Mouse (Mus musculus) neural tube, embryonic 11.5 days (tissue): ENCODE results near the gene Gm20388. TPM values are rescaled to one million over a fixed set of nuclear protein-coding genes. Genes with fewer than 3 reads are reported as not detected.

Experiments used
- ATAC-seq: fragments of 200-750 bp; cut with Nextera tagmentation; 2 replicates; pipeline ENCODE4 v1.8.0; 2017; ENCODE audit warnings: moderate number of reproducible peaks, mild to moderate bottlenecking, moderate TSS enrichment, moderate library complexity; ENCODE audit not compliant: insufficient read depth, low FRiP score, low TSS enrichment
- DNase-seq: peaks from one replicate; pipeline ENCODE4 v3.0.0-alpha.2; 2015; ENCODE audit warnings: low spot score
- H3K27ac ChIP-seq: fragments of 300-500 bp; sonication (generic); 2 replicates; pipeline ENCODE4 v1.5.1; 2014; ENCODE audit warnings: low read depth, mild to moderate bottlenecking, low read length
- H3K27me3 ChIP-seq: fragments of 300-500 bp; sonication (generic); 2 replicates; pipeline ENCODE4 v1.6.1; 2014; ENCODE audit warnings: mild to moderate bottlenecking, low read length, mixed read lengths; ENCODE audit not compliant: control insufficient read depth, insufficient read depth
- H3K36me3 ChIP-seq: fragments of 300-500 bp; sonication (generic); 2 replicates; pipeline ENCODE4 v1.6.1; 2014; ENCODE audit warnings: mild to moderate bottlenecking, low read length, moderate library complexity, mixed read lengths; ENCODE audit not compliant: control insufficient read depth, insufficient read depth
- H3K4me1 ChIP-seq: fragments of 300-500 bp; sonication (generic); 2 replicates; pipeline ENCODE4 v1.6.1; 2014; ENCODE audit warnings: low read length, mixed read lengths; ENCODE audit not compliant: control insufficient read depth, insufficient read depth
- H3K4me2 ChIP-seq: fragments of 300-500 bp; sonication (generic); 2 replicates; pipeline ENCODE4 v1.6.1; 2014; ENCODE audit warnings: low read depth, mild to moderate bottlenecking, moderate library complexity
- H3K4me3 ChIP-seq: fragments of 300-500 bp; sonication (generic); 2 replicates; pipeline ENCODE4 v1.5.1; 2014; ENCODE audit warnings: low read depth, low read length
- H3K9ac ChIP-seq: fragments of 300-500 bp; sonication (generic); 2 replicates; pipeline ENCODE4 v1.6.1; 2014; ENCODE audit warnings: mild to moderate bottlenecking, low read length
- H3K9me3 ChIP-seq: fragments of 300-500 bp; sonication (generic); 2 replicates; pipeline ENCODE4 v1.6.1; 2016; ENCODE audit warnings: low read length; ENCODE audit not compliant: control insufficient read depth
- WGBS: fragments of 180-500 bp; shearing (Covaris S2); extraction: QIAGEN DNeasy Blood & Tissue Kit; methylation state at CpG from one replicate; pipeline ENCODE4 v1.1.7; 2014; 5-methylcytosine and 5-hydroxymethylcytosine counted together
- polyA plus RNA-seq: library from polyadenylated mRNA; unstranded; fragments of >200 nt; fragmentation: Nextera tagmentation; extraction: Ambion mirVana; gene quantifications from 2 replicates; pipeline ENCODE4 v1.2.1, GENCODE M21; 2014

The Gm20388 gene
- polyA plus RNA-seq, 1 experiment from 2014 or later = not detected

- no peak for DNase-seq
- H3K4me3 ChIP-seq = no peak overlapping the region
- no peak overlapping the region for H3K27ac ChIP-seq
- WGBS = 59% methylated on average over 2 of the region's 2 CpGs
- H3K4me1 ChIP-seq = 0 out of 2 replicates have a peak, but pooled peaks cover under 1% of the 10 kb centered on the region
- ATAC-seq = no peak
- H3K36me3 ChIP-seq = no peaks in the 10 kb centered on the region
- no peak overlapping the region for H3K9ac ChIP-seq
- H3K27me3 ChIP-seq = no peaks in the 10 kb centered on the region
- H3K4me2 ChIP-seq = no peak overlapping the region
- no peaks in the 10 kb centered on the region for H3K9me3 ChIP-seq
These were observed 3076.6 kb downstream of the Gm20388 start for GRCm38 (mm10) chr8:122987255-122987654.

- no peaks in the 10 kb centered on the region for H3K9me3 ChIP-seq
- H3K4me2 ChIP-seq = no peak overlapping the region
- WGBS = 94% methylated on average over 3 of the region's 3 CpGs
- DNase-seq (no peak), ATAC-seq (no peak)
- peaks cover 10% of the 10 kb centered on the region for H3K4me1 ChIP-seq
- no peak overlapping the region for H3K27ac ChIP-seq
- H3K36me3 ChIP-seq = no peaks in the 10 kb centered on the region
- H3K9ac ChIP-seq = no peak overlapping the region
- H3K4me3 ChIP-seq = no peak overlapping the region
- no peaks in the 10 kb centered on the region for H3K27me3 ChIP-seq
These were observed 3078.3 kb downstream of the Gm20388 start for GRCm38 (mm10) chr8:122988955-122989354.

DNA sequence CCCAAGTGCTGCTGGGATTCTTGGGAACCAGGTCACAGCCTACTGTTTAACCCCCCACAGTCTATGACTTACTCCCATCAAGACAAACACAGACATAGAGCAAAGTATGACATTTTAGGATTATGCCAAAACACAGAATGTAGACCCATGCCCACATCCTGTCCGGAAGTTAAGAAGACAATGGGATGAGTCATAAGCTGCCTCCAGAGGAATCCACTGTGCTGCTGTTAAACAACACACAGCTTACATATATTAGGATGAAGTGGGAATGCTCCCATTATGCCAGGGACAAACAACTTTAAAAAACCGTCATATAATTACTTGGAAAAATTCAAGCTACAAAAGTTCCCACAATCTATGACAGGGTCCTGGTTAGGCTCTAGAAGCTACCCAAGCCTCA is 3079.3 kb downstream of the Gm20388 start:
- Histone ChIP-seq H3K9me3 (no peaks in the 10 kb centered on the region), H3K9ac (no peak overlapping the region), H3K27ac (no peak overlapping the region), H3K4me3 (no peak overlapping the region), H3K4me1 (peaks cover 15% of the 10 kb centered on the region), H3K27me3 (no peaks in the 10 kb centered on the region), H3K36me3 (no peaks in the 10 kb centered on the region), H3K4me2 (no peak overlapping the region)
- DNase-seq (no peak), ATAC-seq (no peak)
- 88% methylated on average over 2 of the region's 2 CpGs for WGBS

DNA sequence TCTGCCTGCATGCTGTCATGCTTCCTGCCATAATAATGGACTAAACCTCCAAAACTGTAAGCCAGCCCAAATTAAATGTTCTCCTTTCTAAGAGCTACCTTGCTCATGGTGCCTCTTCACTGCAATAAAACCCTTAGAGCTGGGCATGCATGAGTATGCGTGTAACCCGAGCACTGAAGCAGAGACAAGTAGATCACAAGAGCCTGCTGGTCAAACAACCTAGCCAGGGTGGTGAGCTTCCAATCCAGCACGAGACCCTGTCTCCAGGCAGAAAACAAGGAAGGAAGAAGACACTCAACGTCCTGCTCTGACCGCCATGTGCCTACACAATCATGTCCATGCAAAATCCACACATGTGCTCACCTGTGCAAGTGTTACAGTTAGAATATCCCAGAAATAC is 3080.7 kb downstream of the Gm20388 start:
- no peak overlapping the region for H3K4me2 ChIP-seq
- H3K9me3 ChIP-seq = no peaks in the 10 kb centered on the region
- H3K4me3 ChIP-seq = no peak overlapping the region
- ATAC-seq = no peak
- no peaks in the 10 kb centered on the region for H3K36me3 ChIP-seq
- no peak overlapping the region for H3K9ac ChIP-seq
- WGBS = 84% methylated on average over 5 of the region's 5 CpGs
- DNase-seq = no peak
- peaks cover 15% of the 10 kb centered on the region for H3K4me1 ChIP-seq
- H3K27me3 ChIP-seq = no peaks in the 10 kb centered on the region
- H3K27ac ChIP-seq = no peak overlapping the region

GRCm38 (mm10) chr8:122992296-122992695 is 3081.7 kb downstream of the Gm20388 start:
- Histone ChIP-seq H3K9ac (no peak overlapping the region), H3K4me3 (no peak overlapping the region), H3K36me3 (no peaks in the 10 kb centered on the region), H3K27me3 (no peaks in the 10 kb centered on the region), H3K9me3 (no peaks in the 10 kb centered on the region), H3K27ac (no peak overlapping the region), H3K4me2 (no peak overlapping the region), H3K4me1 (peaks cover 15% of the 10 kb centered on the region)
- ATAC-seq (no peak), DNase-seq (no peak)
- 51% methylated on average over 2 of the region's 2 CpGs for WGBS

DNA sequence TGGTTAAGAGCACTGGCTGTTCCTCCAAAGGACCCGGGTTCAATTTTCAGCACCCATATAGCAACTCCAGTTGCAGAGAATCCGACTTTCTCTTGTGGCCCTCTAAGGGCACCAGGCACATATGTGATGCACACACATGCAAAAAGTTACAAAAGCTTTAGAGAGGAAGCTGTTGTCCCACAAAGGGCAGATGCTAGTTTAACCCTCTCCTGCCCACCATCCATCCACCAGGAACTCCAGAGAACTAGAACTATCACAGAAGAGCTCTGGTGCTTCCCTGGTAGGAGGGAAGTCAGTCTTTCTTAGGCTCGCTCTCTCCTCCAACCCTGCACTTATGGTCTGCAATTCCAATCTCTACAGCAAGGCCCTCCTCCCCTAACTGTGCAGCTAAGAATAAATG is 3082.4 kb downstream of the Gm20388 start:
- WGBS = 69% methylated on average over 3 of the region's 3 CpGs
- Histone ChIP-seq H3K27ac (no peak overlapping the region), H3K9me3 (no peaks in the 10 kb centered on the region)

DNA sequence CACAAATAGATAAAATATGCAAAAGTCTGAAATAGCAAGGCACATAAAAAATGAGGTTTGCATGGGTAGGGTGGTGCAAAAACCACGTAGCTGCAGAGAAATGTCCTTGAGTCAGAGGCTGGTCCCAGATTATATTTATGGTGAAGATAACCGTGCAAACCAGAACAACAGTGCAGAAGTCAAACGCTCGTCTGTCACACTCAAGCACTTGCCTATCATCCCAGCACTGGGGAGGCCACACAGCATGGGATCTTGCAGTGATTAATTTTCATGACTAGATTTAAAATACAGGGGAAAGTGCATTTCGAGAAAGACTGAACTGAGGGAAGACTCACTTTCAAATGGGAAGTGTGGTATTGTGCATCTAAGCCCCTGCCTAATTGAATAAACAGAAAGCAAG is 3083.1 kb downstream of the Gm20388 start:
- no peak overlapping the region for H3K9ac ChIP-seq
- H3K4me2 ChIP-seq = no peak overlapping the region
- no peak for DNase-seq
- no peak for ATAC-seq
- no peak overlapping the region for H3K4me3 ChIP-seq
- H3K36me3 ChIP-seq = no peaks in the 10 kb centered on the region
- H3K27ac ChIP-seq = no peak overlapping the region
- no peaks in the 10 kb centered on the region for H3K9me3 ChIP-seq
- H3K4me1 ChIP-seq = peaks cover 15% of the 10 kb centered on the region
- no peaks in the 10 kb centered on the region for H3K27me3 ChIP-seq
- 75% methylated on average over 5 of the region's 5 CpGs for WGBS

More for the DNA sequence above, 3082.4 kb downstream of the Gm20388 start:
- Histone ChIP-seq H3K4me3 (no peak overlapping the region), H3K4me2 (no peak overlapping the region), H3K36me3 (no peaks in the 10 kb centered on the region), H3K9ac (no peak overlapping the region), H3K27me3 (no peaks in the 10 kb centered on the region), H3K4me1 (peaks cover 15% of the 10 kb centered on the region)
- ATAC-seq (no peak), DNase-seq (no peak)

DNA sequence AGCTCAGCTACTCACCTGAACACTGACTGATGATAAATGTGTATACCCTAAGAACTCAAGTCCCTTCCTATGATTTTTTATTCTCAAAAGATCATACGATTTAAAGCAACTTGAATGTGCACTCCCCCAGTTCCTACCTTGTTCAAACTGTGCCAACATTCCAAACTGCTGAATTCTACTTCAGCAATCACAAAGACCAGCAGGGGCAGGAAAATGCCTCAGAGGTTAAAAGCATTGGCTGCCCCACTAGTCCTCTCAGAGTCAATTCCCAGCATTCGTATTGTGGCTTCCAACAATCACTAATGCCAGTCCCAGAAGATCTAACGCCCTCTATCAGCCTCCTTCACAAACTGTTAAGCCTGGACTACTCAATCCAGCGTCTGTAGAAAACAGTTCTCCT is 3087.3 kb downstream of the Gm20388 start:
- Histone ChIP-seq H3K27ac (no peak overlapping the region), H3K4me3 (no peak overlapping the region), H3K9ac (no peak overlapping the region), H3K4me2 (no peak overlapping the region), H3K27me3 (no peaks in the 10 kb centered on the region), H3K9me3 (no peaks in the 10 kb centered on the region), H3K36me3 (no peaks in the 10 kb centered on the region), H3K4me1 (peaks cover 11% of the 10 kb centered on the region)
- WGBS = 79% methylated on average over 4 of the region's 4 CpGs
- DNase-seq (no peak), ATAC-seq (no peak)

DNA sequence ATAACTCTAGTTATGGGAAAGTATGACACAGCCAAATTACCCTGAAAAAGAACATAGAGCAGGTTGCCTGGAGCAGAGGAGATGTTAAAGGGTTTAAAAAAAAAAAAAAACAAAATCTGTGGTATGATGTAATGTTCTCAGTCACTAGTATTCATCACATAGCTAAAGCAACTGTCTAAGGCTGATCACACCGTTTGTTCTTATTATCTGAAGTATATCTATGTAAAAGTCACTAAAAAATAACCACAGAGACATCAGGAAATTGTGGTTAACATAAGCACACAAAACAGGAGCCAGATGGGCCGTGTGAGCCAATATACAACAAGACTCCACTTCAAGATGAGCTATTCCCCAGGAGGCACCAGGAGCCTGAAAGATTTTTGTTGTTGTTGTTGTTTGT is 3089.7 kb downstream of the Gm20388 start:
- ATAC-seq (no peak), DNase-seq (no peak)
- H3K4me1 ChIP-seq = no peaks in the 10 kb centered on the region; the same call in 1 of the 2 replicates
- no peaks in the 10 kb centered on the region for H3K36me3 ChIP-seq
- H3K9me3 ChIP-seq = no peaks in the 10 kb centered on the region
- H3K4me2 ChIP-seq = no peak overlapping the region
- no peaks in the 10 kb centered on the region for H3K27me3 ChIP-seq
- 85% methylated on average over 2 of the region's 2 CpGs for WGBS
- no peak overlapping the region for H3K9ac ChIP-seq
- no peak overlapping the region for H3K27ac ChIP-seq
- no peak overlapping the region for H3K4me3 ChIP-seq
